Mouse (Mus musculus) adipocyte (in vitro differentiated cells): ENCODE data around the gene Rdm1.
"Not testable (repeated sequence)": the region's sequence is repeated elsewhere in the genome, so short reads cannot be mapped to it uniquely, and the experiment has no call there.

Source experiments
- DNase-seq: peaks from one replicate; pipeline ENCODE4 v3.0.0-alpha.2; 2016; ENCODE audit warnings: low spot score

Gene Rdm1

GRCm38 (mm10) chr11:101626995-101627856, at the start of gene Rdm1:
Rdm1 (plus strand) TSS chr11:101627195.
- peak; percentile 50 for DNase-seq

GRCm38 (mm10) chr11:101581081-101581764, 45.8 kb upstream of the Rdm1 start:
- no peak for DNase-seq

- DNase-seq, result peak; percentile 81
Observed at GRCm38 (mm10) chr11:101582054-101583035, 44.6 kb upstream of the Rdm1 start, which contains the start of gene Tmem106a. Tmem106a (plus strand) TSS chr11:101582242.

GRCm38 (mm10) chr11:101583205-101583604, 43.8 kb upstream of the Rdm1 start:
- no peak for DNase-seq

- DNase-seq, result not testable (repeated sequence)
Observed at GRCm38 (mm10) chr11:101585031-101585430, 42.0 kb upstream of the Rdm1 start.

GRCm38 (mm10) chr11:101585805-101586204, 41.2 kb upstream of the Rdm1 start:
- no peak for DNase-seq

- peak; percentile 83 for DNase-seq
Observed at GRCm38 (mm10) chr11:101587676-101588075, 39.3 kb upstream of the Rdm1 start.

- no peak for DNase-seq
Observed at GRCm38 (mm10) chr11:101588868-101589267, 38.1 kb upstream of the Rdm1 start.

- peak; percentile 79 for DNase-seq
Observed at GRCm38 (mm10) chr11:101589444-101589843, 37.6 kb upstream of the Rdm1 start.

- DNase-seq, result no peak
Observed at GRCm38 (mm10) chr11:101589989-101590624, 36.9 kb upstream of the Rdm1 start.

- no peak for DNase-seq
Observed at GRCm38 (mm10) chr11:101599156-101599555, 27.8 kb upstream of the Rdm1 start, which contains the start of gene Gm11634. Gm11634 (minus strand) TSS chr11:101599256.

GRCm38 (mm10) chr11:101602491-101602890, 24.5 kb upstream of the Rdm1 start:
- peak; percentile 91 for DNase-seq

- DNase-seq, result no peak
Observed at GRCm38 (mm10) chr11:101604116-101604515, 22.9 kb upstream of the Rdm1 start.

GRCm38 (mm10) chr11:101604531-101605453, 22.2 kb upstream of the Rdm1 start:
- not testable (repeated sequence) for DNase-seq

- DNase-seq, result not testable (repeated sequence)
Observed at GRCm38 (mm10) chr11:101607134-101607533, 19.9 kb upstream of the Rdm1 start.

GRCm38 (mm10) chr11:101610445-101610844, 16.6 kb upstream of the Rdm1 start:
- DNase-seq, result no peak

GRCm38 (mm10) chr11:101613596-101613995, 13.4 kb upstream of the Rdm1 start:
- DNase-seq, result no peak

- DNase-seq, result no peak
Observed at GRCm38 (mm10) chr11:101614116-101614515, 12.9 kb upstream of the Rdm1 start.

GRCm38 (mm10) chr11:101615380-101615779, 11.6 kb upstream of the Rdm1 start:
- DNase-seq, result no peak

GRCm38 (mm10) chr11:101616104-101616503, 10.9 kb upstream of the Rdm1 start:
- no peak for DNase-seq
